ENCODE assay signal across 12 mouse cellular contexts in the genomic region with DNA sequence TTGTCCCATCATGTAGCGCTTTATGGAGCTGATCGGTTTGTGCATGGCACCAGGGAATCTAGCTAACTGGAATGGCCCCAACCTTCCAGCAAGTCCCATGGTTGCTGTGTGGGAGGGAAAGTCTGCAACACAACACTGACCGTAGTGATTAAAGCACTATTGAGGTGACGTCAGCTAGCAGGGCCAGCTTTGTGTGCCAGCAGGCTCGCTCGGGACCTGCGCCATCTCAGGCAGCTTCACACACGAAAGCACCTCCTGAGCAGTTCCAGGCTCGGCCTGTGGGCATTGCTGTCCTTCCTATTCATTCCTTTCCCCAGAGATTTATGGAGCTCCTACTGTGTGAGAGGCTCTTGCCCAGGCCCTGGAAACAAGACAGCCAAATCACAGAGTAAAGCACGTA. TPM values are rescaled to one million over a fixed set of nuclear protein-coding genes. Genes with fewer than 3 reads are reported as not detected.
DNase-seq lines count a peak whose midpoint lies in the region; TF ChIP-seq lines count a peak whose summit lies in the region.
"Had no signal": no experiment of that assay in that cellular context is flagged by ENCODE, and none has a peak within 500 bp of the region (broad histone marks: within the 10 kb centered on the region; RNA-seq: fewer than 3 reads in every experiment).

No protein-coding gene starts in this region.

- H3K27ac ChIP-seq in heart, adult 2 months = no peak overlapping the region
- no peak overlapping the region for H3K27ac ChIP-seq in layer of hippocampus, adult 2 months
- H3K27ac ChIP-seq: embryonic facial prominence, embryonic 13.5 days; stomach, postnatal 0 days had no signal

- DNase-seq in heart, adult 2 months = no peak
- no peak for DNase-seq in heart, adult 18-20 months
- no peak for DNase-seq in layer of hippocampus, adult 2 months (ENCODE audit: low spot score in 2 of 2)
- no peak for DNase-seq in layer of hippocampus, postnatal 25 days (ENCODE audit: extremely low spot score in 1 of 2, low spot score in 1 of 2)
- DNase-seq in cerebellum, adult 9-11 months = peak; percentile 56
- DNase-seq in kidney, postnatal 36 days = peak; percentile 11 to 33
- DNase-seq in testis, postnatal 14 days (ENCODE audit: low spot score) = no peak
- no peak for DNase-seq in urinary bladder, postnatal 10 days (ENCODE audit: low spot score)
- DNase-seq: lung, adult 18-20 months had no signal

- H3K9ac ChIP-seq in heart, adult 2 months (ENCODE audit: low read depth, low read length) = no peak overlapping the region
- H3K9ac ChIP-seq: embryonic facial prominence, embryonic 13.5 days had no signal

- no peak for TF ChIP-seq EP300 in heart, adult 2 months (IDR thresholded peaks at IDR 0.05; ENCODE audit: insufficient read depth, low read depth, low read length)

- intact Hi-C loops in heart, adult 2 months (cut with DNase I) = no loop called here

- no peak overlapping the region for H3K4me3 ChIP-seq in heart, adult 2 months
- no peak overlapping the region for H3K4me3 ChIP-seq in layer of hippocampus, adult 2 months
- H3K4me3 ChIP-seq: embryonic facial prominence, embryonic 13.5 days; megakaryocyte, embryonic 14.5 days had no signal

- no peak for TF ChIP-seq POLR2A in heart, adult 2 months (IDR thresholded peaks at IDR 0.05; ENCODE audit: insufficient read depth, low read depth, low read length)

- no peaks in the 10 kb centered on the region for H3K27me3 ChIP-seq in heart, adult 2 months (ENCODE audit: control insufficient read depth, insufficient read depth, low read length)
- H3K27me3 ChIP-seq: embryonic facial prominence, embryonic 13.5 days had no signal

- 67% methylated on average over 10 of the region's 10 CpGs for WGBS in heart, adult 2 months

- peaks cover 3% of the 10 kb centered on the region; the same call in 1 of the 2 replicates for H3K4me1 ChIP-seq in heart, adult 2 months (ENCODE audit: control insufficient read depth, insufficient read depth, low read length)
- H3K4me1 ChIP-seq: megakaryocyte, embryonic 14.5 days had no signal

- H3K36me3 ChIP-seq in heart, adult 2 months (ENCODE audit: control insufficient read depth, insufficient read depth, low read length) = no peaks in the 10 kb centered on the region
- H3K36me3 ChIP-seq: embryonic facial prominence, embryonic 13.5 days had no signal

- H3K79me2 ChIP-seq in heart, adult 2 months (replicated peaks; ENCODE audit: control insufficient read depth, insufficient read depth, low read length) = no peaks in the 10 kb centered on the region

- peak; percentile 18 for TF ChIP-seq CTCF in heart, adult 2 months (IDR thresholded peaks at IDR 0.05)
- TF ChIP-seq CTCF in layer of hippocampus, adult 2 months (conservative IDR thresholded peaks at IDR 0.05) = 0 out of 2 replicates have a peak, but pooled peaks have one; percentile 17

RNA-seq across cellular contexts. Expression of gene Tnrc6c, which starts 10.8 kb away (rescaled TPM):
- 10 to 100 TPM; 28.5 to 30.3 TPM for total RNA-seq in heart, adult 2 months (2021)
- 17.7 and 27.3 TPM in 2 replicates for polyA plus RNA-seq in heart, adult 2 months (2012; rRNA removed)
- total RNA-seq in heart, adult 18-20 months (2021) = 10 to 100 TPM; 28.1 to 32.0 TPM
- total RNA-seq in layer of hippocampus, adult 2 months (2021) = 10 to 100 TPM; 74.7 to 82.1 TPM
- 10 to 100 TPM; 53.8 to 76.8 TPM for total RNA-seq in layer of hippocampus, postnatal 25 days (2021)

Comparison
In these comparisons a context has a peak if more than half of its experiments do, and no peak if none do; other contexts are left out.
1. DNase-seq: peak in cerebellum, adult 9-11 months (single experiment) and kidney, postnatal 36 days (2 of 2); none in heart, adult 2 months (0 of 2), heart, adult 18-20 months (0 of 2), layer of hippocampus, adult 2 months (0 of 2), layer of hippocampus, postnatal 25 days (0 of 2), testis, postnatal 14 days (single experiment) and urinary bladder, postnatal 10 days (single experiment).